Mouse (Mus musculus): ENCODE results near the gene Dapk3. TPM values are rescaled to one million over a fixed set of nuclear protein-coding genes. Genes with fewer than 3 reads are reported as not detected.

Gene Dapk3
- polyA plus RNA-seq, 1 experiment from 2014 or later: 55.8 TPM

- no peaks in the 10 kb centered on the region for H3K9me3 ChIP-seq (ENCODE audit: low read depth, low read length)
- H3K4me2 ChIP-seq: peak overlapping the region; percentile 94
- peak overlapping the region; percentile 99 for H3K27ac ChIP-seq (ENCODE audit: low read depth)
- peaks cover 9% of the 10 kb centered on the region; the same call in 1 of the 2 replicates for H3K36me3 ChIP-seq (ENCODE audit: insufficient read depth)
- ATAC-seq (ENCODE audit: insufficient read depth) (peak; percentile 91), DNase-seq (peak; percentile 99)
- peak overlapping the region; percentile 94 for H3K4me3 ChIP-seq (ENCODE audit: low read depth, low read length)
- H3K4me1 ChIP-seq (ENCODE audit: insufficient read depth): peaks cover 26% of the 10 kb centered on the region
- H3K9ac ChIP-seq: peak overlapping the region; percentile 97
- WGBS: under 1% methylated on average over 84 of the region's 89 CpGs
- peaks cover 27% of the 10 kb centered on the region for H3K27me3 ChIP-seq (ENCODE audit: insufficient read depth, low read length)
- TF ChIP-seq CTCF (IDR thresholded peaks at IDR 0.05; ENCODE audit: low read depth): no peak
Measured at GRCm38 (mm10) chr10:81137252-81138130, 45.3 kb upstream of the Dapk3 start.

GRCm38 (mm10) chr10:81138131-81138782, 44.5 kb upstream of the Dapk3 start:
- Histone ChIP-seq H3K9me3 (ENCODE audit: low read depth, low read length) (no peaks in the 10 kb centered on the region), H3K4me2 (peak overlapping the region; percentile 94), H3K9ac (peak overlapping the region; percentile 83), H3K4me3 (ENCODE audit: low read depth, low read length) (peak overlapping the region; percentile 85), H3K27me3 (ENCODE audit: insufficient read depth, low read length) (peaks cover 27% of the 10 kb centered on the region), H3K36me3 (ENCODE audit: insufficient read depth) (peaks cover 9% of the 10 kb centered on the region), H3K4me1 (ENCODE audit: insufficient read depth) (peaks cover 26% of the 10 kb centered on the region), H3K27ac (ENCODE audit: low read depth) (peak overlapping the region; percentile 80)
- no peak for TF ChIP-seq CTCF (IDR thresholded peaks at IDR 0.05; ENCODE audit: low read depth)
- WGBS: under 1% methylated on average over 22 of the region's 24 CpGs
- ATAC-seq (ENCODE audit: insufficient read depth) (no peak), DNase-seq (peak; percentile 41)

GRCm38 (mm10) chr10:81138821-81139528, 43.8 kb upstream of the Dapk3 start:
- H3K9me3 ChIP-seq (ENCODE audit: low read depth, low read length): no peaks in the 10 kb centered on the region
- DNase-seq (no peak), ATAC-seq (ENCODE audit: insufficient read depth) (no peak)
- peaks cover 21% of the 10 kb centered on the region for H3K27me3 ChIP-seq (ENCODE audit: insufficient read depth, low read length)
- peak overlapping the region; percentile 83 for H3K9ac ChIP-seq
- H3K27ac ChIP-seq (ENCODE audit: low read depth): peak overlapping the region; percentile 80; the same call in 1 of the 2 replicates
- H3K4me1 ChIP-seq (ENCODE audit: insufficient read depth): peaks cover 26% of the 10 kb centered on the region
- H3K36me3 ChIP-seq (ENCODE audit: insufficient read depth): peaks cover 16% of the 10 kb centered on the region
- peak overlapping the region; percentile 94 for H3K4me2 ChIP-seq
- peak overlapping the region; percentile 85 for H3K4me3 ChIP-seq (ENCODE audit: low read depth, low read length)
- no peak for TF ChIP-seq CTCF (IDR thresholded peaks at IDR 0.05; ENCODE audit: low read depth)
- 58% methylated on average over 11 of the region's 11 CpGs for WGBS

DNA sequence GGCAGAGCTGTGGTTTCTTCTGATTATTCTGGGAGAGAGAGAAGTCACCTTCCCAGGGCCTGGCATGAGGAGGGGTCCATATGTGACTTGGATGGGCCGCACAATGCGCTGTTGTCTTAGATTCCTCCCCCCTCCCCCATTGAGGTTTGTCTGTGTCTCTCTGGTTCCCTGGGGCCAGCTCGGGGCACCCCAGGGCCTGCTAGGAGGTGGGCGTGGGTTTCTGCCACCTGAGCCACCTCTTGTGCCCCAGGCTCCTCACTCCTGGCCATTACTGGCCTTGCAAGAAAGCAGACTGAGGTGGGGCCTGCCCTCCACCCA, 43.3 kb upstream of the Dapk3 start:
- TF ChIP-seq CTCF (IDR thresholded peaks at IDR 0.05; ENCODE audit: low read depth): no peak
- H3K36me3 ChIP-seq (ENCODE audit: insufficient read depth): peaks cover 21% of the 10 kb centered on the region
- no peaks in the 10 kb centered on the region for H3K9me3 ChIP-seq (ENCODE audit: low read depth, low read length)
- ATAC-seq (ENCODE audit: insufficient read depth): no peak
- WGBS: 73% methylated on average over 4 of the region's 4 CpGs
- peak overlapping the region; percentile 85; the same call in 1 of the 2 replicates for H3K4me3 ChIP-seq (ENCODE audit: low read depth, low read length)
- H3K27ac ChIP-seq (ENCODE audit: low read depth): no peak overlapping the region
- peak overlapping the region; percentile 94 for H3K4me2 ChIP-seq
- DNase-seq: no peak
- peaks cover 26% of the 10 kb centered on the region for H3K4me1 ChIP-seq (ENCODE audit: insufficient read depth)
- H3K27me3 ChIP-seq (ENCODE audit: insufficient read depth, low read length): peaks cover 16% of the 10 kb centered on the region
- peak overlapping the region; percentile 46; the same call in 1 of the 2 replicates for H3K9ac ChIP-seq

DNA sequence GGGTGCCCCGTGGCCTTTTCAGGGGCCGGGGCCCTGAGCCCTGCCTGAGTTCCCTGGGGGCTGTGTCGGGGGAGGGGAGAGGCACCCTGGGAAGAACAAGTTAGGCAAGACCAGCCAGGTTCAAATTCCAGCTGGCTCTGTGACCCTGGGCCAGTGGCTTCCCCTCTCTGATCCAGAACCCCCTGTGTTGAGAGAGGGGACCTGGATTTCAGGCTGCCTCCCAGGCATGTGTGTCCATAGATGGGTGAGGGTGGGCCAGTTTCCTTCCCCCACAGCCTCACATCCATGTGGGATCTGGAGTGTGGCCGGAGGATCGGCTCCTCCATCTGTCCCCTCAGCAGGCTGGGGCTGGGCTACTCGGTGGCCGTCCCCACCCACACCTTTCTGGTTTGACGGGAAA, 42.8 kb upstream of the Dapk3 start:
- Histone ChIP-seq H3K4me2 (peak overlapping the region; percentile 94), H3K27ac (ENCODE audit: low read depth) (peak overlapping the region; percentile 36; the same call in 1 of the 2 replicates), H3K36me3 (ENCODE audit: insufficient read depth) (peaks cover 26% of the 10 kb centered on the region), H3K27me3 (ENCODE audit: insufficient read depth, low read length) (peaks cover 11% of the 10 kb centered on the region), H3K9me3 (ENCODE audit: low read depth, low read length) (no peaks in the 10 kb centered on the region), H3K4me1 (ENCODE audit: insufficient read depth) (peaks cover 26% of the 10 kb centered on the region), H3K9ac (peak overlapping the region; percentile 46), H3K4me3 (ENCODE audit: low read depth, low read length) (peak overlapping the region; percentile 21)
- DNase-seq (no peak), ATAC-seq (ENCODE audit: insufficient read depth) (no peak)
- no peak for TF ChIP-seq CTCF (IDR thresholded peaks at IDR 0.05; ENCODE audit: low read depth)
- 47% methylated on average over 8 of the region's 8 CpGs for WGBS

DNA sequence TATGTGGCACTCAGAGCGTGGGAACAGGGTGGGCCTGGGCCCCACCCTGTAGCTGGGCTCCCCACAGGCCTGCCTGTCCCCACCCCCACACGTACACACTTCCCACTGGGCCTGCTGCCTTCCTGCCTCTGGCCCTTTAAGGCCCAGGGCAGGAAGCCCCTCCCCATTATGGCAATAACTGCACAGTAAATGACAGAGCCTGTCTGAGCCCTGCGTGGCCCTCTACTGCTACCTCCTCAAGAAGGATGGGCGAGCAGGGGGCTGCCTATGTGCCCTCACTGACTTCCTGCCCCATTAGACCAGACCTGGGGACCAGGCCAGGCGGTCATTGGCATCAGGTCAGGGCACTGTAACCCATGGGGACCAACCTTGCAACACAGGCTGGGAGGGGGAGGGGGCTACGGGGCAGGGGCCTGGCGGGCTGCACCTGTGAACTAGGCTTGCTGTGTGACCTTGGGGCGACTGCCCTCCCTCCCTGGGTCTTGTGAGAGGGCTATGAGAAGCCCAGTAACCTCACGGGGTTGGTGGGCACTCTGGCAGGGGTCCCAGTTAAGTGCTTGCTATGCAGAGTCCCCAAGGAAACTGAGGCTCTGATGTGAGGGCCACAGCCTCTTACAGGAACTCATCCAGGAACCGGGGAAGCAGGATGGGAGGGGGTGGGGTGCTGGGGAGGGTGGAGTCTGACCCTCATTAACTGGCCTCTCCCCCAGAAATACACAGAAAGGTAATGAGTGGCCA, 41.9 kb upstream of the Dapk3 start:
- Histone ChIP-seq H3K4me1 (ENCODE audit: insufficient read depth) (peaks cover 26% of the 10 kb centered on the region), H3K27me3 (ENCODE audit: insufficient read depth, low read length) (peaks cover 2% of the 10 kb centered on the region; the same call in 1 of the 2 replicates), H3K4me3 (ENCODE audit: low read depth, low read length) (peak overlapping the region; percentile 21), H3K36me3 (ENCODE audit: insufficient read depth) (peaks cover 35% of the 10 kb centered on the region), H3K9ac (peak overlapping the region; percentile 46), H3K9me3 (ENCODE audit: low read depth, low read length) (no peaks in the 10 kb centered on the region), H3K27ac (ENCODE audit: low read depth) (peak overlapping the region; percentile 36; the same call in 1 of the 2 replicates), H3K4me2 (peak overlapping the region; percentile 94)
- no peak for ATAC-seq (ENCODE audit: insufficient read depth)
- no peak for TF ChIP-seq CTCF (IDR thresholded peaks at IDR 0.05; ENCODE audit: low read depth)
- DNase-seq: peak; percentile 40
- WGBS: 42% methylated on average over 10 of the region's 10 CpGs

Data from lung, embryonic 14.5 days (tissue).